Mouse (Mus musculus): ENCODE data around the gene Arid5b. TPM values are rescaled to one million over a fixed set of nuclear protein-coding genes. Genes with fewer than 3 reads are reported as not detected.
A peak's percentile ranks its signal among the peaks of the same experiment; 100 is the strongest.

Arid5b gene
- total RNA-seq, 2 experiments from 2014 or later = 32.3 to 38.3 TPM

GRCm38 (mm10) chr10:68247490-68248280, 30.9 kb downstream of the Arid5b start:
- Histone ChIP-seq H3K27ac (no peak overlapping the region), H3K4me3 (no peak overlapping the region)
- no peak for DNase-seq (ENCODE audit: extremely low spot score in 1 of 2, low spot score in 2 of 2)
- no peak for TF ChIP-seq CTCF (IDR thresholded peaks at IDR 0.05)
- intact Hi-C loops (cut with DNase I) = no loop called here

GRCm38 (mm10) chr10:68246603-68247247, 31.8 kb downstream of the Arid5b start:
- no peak for TF ChIP-seq CTCF (IDR thresholded peaks at IDR 0.05)
- Histone ChIP-seq H3K4me3 (no peak overlapping the region), H3K27ac (no peak overlapping the region)
- intact Hi-C loops (cut with DNase I) = no loop called here
- DNase-seq (ENCODE audit: extremely low spot score in 1 of 2, low spot score in 2 of 2) = no peak

- no peak overlapping the region for H3K4me3 ChIP-seq
- no peak for TF ChIP-seq CTCF (IDR thresholded peaks at IDR 0.05)
- DNase-seq (ENCODE audit: extremely low spot score in 1 of 2, low spot score in 2 of 2) = no peak
- H3K27ac ChIP-seq = no peak overlapping the region
- intact Hi-C loops (cut with DNase I) = no loop called here
Measured at GRCm38 (mm10) chr10:68240804-68241485, 37.6 kb downstream of the Arid5b start.

GRCm38 (mm10) chr10:68240094-68240803, 38.3 kb downstream of the Arid5b start:
- TF ChIP-seq CTCF (IDR thresholded peaks at IDR 0.05) = no peak
- Histone ChIP-seq H3K27ac (no peak overlapping the region), H3K4me3 (no peak overlapping the region)
- intact Hi-C loops (cut with DNase I) = no loop called here
- DNase-seq (ENCODE audit: extremely low spot score in 1 of 2, low spot score in 2 of 2) = no peak

- Histone ChIP-seq H3K4me3 (no peak overlapping the region), H3K27ac (no peak overlapping the region)
- no peak for DNase-seq (ENCODE audit: extremely low spot score in 1 of 2, low spot score in 2 of 2)
- intact Hi-C loops (cut with DNase I) = loop anchor here (5.0 kb wide), 1 partner anchor 38 kb away; the partner anchor contains the start of gene Arid5b
- no peak for TF ChIP-seq CTCF (IDR thresholded peaks at IDR 0.05)
Measured at GRCm38 (mm10) chr10:68239426-68240070, 39.0 kb downstream of the Arid5b start.

GRCm38 (mm10) chr10:68238707-68239425, 39.7 kb downstream of the Arid5b start:
- Histone ChIP-seq H3K27ac (no peak overlapping the region), H3K4me3 (peak overlapping the region; percentile 5; the same call in 1 of the 2 replicates)
- intact Hi-C loops (cut with DNase I) = loop anchor here (5.0 kb wide), 1 partner anchor 38 kb away; the partner anchor contains the start of gene Arid5b
- peak; percentile 29 for TF ChIP-seq CTCF (IDR thresholded peaks at IDR 0.05)
- no peak for DNase-seq (ENCODE audit: extremely low spot score in 1 of 2, low spot score in 2 of 2)

GRCm38 (mm10) chr10:68238182-68238581, 40.4 kb downstream of the Arid5b start:
- TF ChIP-seq CTCF (IDR thresholded peaks at IDR 0.05) = no peak
- Histone ChIP-seq H3K4me3 (no peak overlapping the region), H3K27ac (no peak overlapping the region)
- DNase-seq (ENCODE audit: extremely low spot score in 1 of 2, low spot score in 2 of 2) = no peak
- intact Hi-C loops (cut with DNase I) = loop anchor here (5.0 kb wide), 1 partner anchor 39 kb away; the partner anchor contains the start of gene Arid5b

GRCm38 (mm10) chr10:68236956-68237455, 41.5 kb downstream of the Arid5b start:
- no peak overlapping the region for H3K27ac ChIP-seq
- intact Hi-C loops (cut with DNase I) = loop anchor here (5.0 kb wide), 1 partner anchor 40 kb away; the partner anchor contains the start of gene Arid5b
- no peak overlapping the region for H3K4me3 ChIP-seq
- no peak for DNase-seq (ENCODE audit: extremely low spot score in 1 of 2, low spot score in 2 of 2)
- no peak for TF ChIP-seq CTCF (IDR thresholded peaks at IDR 0.05)

- intact Hi-C loops (cut with DNase I) = no loop called here
- no peak for TF ChIP-seq CTCF (IDR thresholded peaks at IDR 0.05)
- Histone ChIP-seq H3K4me3 (no peak overlapping the region), H3K27ac (no peak overlapping the region)
- DNase-seq (ENCODE audit: extremely low spot score in 1 of 2, low spot score in 2 of 2) = no peak
Measured at GRCm38 (mm10) chr10:68231385-68232182, 47.0 kb downstream of the Arid5b start.
